Comparison of ENCODE assay signal across 23 mouse cellular contexts in genomic region chr2:166310438-166310837, GRCm38 (mm10).
"Had no signal": no experiment of that assay in that cellular context is flagged by ENCODE, and none has a peak within 500 bp of the region (broad histone marks: within the 10 kb centered on the region; RNA-seq: fewer than 3 reads in every experiment).

No protein-coding gene starts in this region.

- H3K4me3 ChIP-seq: kidney, embryonic 15.5 days; limb, embryonic 10.5 days; limb, embryonic 13.5 days; liver, embryonic 12.5 days; liver, embryonic 15.5 days; lung, embryonic 15.5 days; megakaryocyte, embryonic 14.5 days; midbrain, embryonic 10.5 days; midbrain, embryonic 13.5 days; myocyte; neural tube, embryonic 13.5 days; stomach, embryonic 15.5 days had no signal

- H3K27me3 ChIP-seq: kidney, embryonic 15.5 days; limb, embryonic 13.5 days; liver, embryonic 12.5 days; liver, embryonic 15.5 days; stomach, embryonic 15.5 days had no signal

- H3K36me3 ChIP-seq: kidney, embryonic 15.5 days; limb, embryonic 10.5 days; limb, embryonic 13.5 days; liver, embryonic 12.5 days; liver, embryonic 15.5 days; lung, embryonic 15.5 days; midbrain, embryonic 10.5 days; midbrain, embryonic 13.5 days; neural tube, embryonic 13.5 days; stomach, embryonic 15.5 days had no signal

- H3K9ac ChIP-seq: kidney, embryonic 15.5 days; limb, embryonic 13.5 days; liver, embryonic 12.5 days; liver, embryonic 15.5 days; lung, embryonic 15.5 days; midbrain, embryonic 13.5 days; neural tube, embryonic 13.5 days; stomach, embryonic 15.5 days had no signal

- DNase-seq: kidney, postnatal 10 days; kidney, postnatal 36 days; liver; lung, adult 18-20 months; lung, postnatal 10 days; lung, postnatal 36 days; retina, postnatal 1 day; right cerebral cortex, postnatal 25 days; spleen, adult 18-20 months; thymus, postnatal 25 days had no signal

- ATAC-seq: liver, embryonic 12.5 days; midbrain, embryonic 13.5 days; midbrain, embryonic 16.5 days had no signal

- H3K4me2 ChIP-seq: kidney, embryonic 15.5 days; limb, embryonic 13.5 days; liver, embryonic 12.5 days; liver, embryonic 15.5 days; lung, embryonic 15.5 days; midbrain, embryonic 13.5 days; neural tube, embryonic 13.5 days; stomach, embryonic 15.5 days had no signal

- H3K9me3 ChIP-seq: kidney, embryonic 15.5 days; limb, embryonic 10.5 days; limb, embryonic 13.5 days; liver, embryonic 12.5 days; liver, embryonic 15.5 days; lung, embryonic 15.5 days; megakaryocyte, embryonic 14.5 days; midbrain, embryonic 10.5 days; midbrain, embryonic 13.5 days; neural tube, embryonic 13.5 days; stomach, embryonic 15.5 days had no signal

- H3K4me1 ChIP-seq: liver, embryonic 12.5 days; liver, embryonic 15.5 days; megakaryocyte, embryonic 14.5 days had no signal

- H3K27ac ChIP-seq: kidney, embryonic 15.5 days; limb, embryonic 10.5 days; limb, embryonic 13.5 days; liver, embryonic 12.5 days; liver, embryonic 15.5 days; lung, embryonic 15.5 days; midbrain, embryonic 10.5 days; midbrain, embryonic 13.5 days; neural tube, embryonic 13.5 days; stomach, embryonic 15.5 days had no signal
